Mouse (Mus musculus): ENCODE measurements around the gene Nphp4.

Gene Nphp4

GRCm38 (mm10) chr4:152476427-152477023, at the start of gene Nphp4:
Gene Nphp4 (plus strand): TSS chr4:152476706.
- in situ Hi-C loops (cut with MboI): loop anchor here (10.0 kb wide), 1 partner anchor 152 kb away; the partner anchor contains the start of gene Rpl22

DNA sequence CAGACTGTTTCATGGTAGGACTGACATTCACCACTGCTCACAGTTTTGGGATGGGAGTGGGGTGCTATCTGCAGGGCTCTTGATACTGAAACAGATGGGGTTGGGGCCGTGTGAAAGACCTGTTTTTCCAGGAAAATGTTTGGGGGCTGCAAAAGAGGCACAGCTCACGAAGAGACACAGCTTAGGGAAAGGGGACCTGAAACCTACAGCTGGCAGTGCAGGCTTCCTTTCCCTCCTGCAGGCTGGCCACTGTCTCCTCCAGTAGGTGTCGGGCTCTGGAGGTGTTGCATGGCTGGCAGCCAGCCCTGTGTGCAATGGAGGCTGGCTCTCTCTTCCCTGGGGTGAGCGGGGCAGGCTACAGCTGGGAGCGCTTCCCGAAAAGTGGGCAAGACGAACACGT, 48.2 kb upstream of the Nphp4 start:
- in situ Hi-C loops (cut with MboI): no loop called here

GRCm38 (mm10) chr4:152432308-152432707, 44.2 kb upstream of the Nphp4 start:
- in situ Hi-C loops (cut with MboI): no loop called here

DNA sequence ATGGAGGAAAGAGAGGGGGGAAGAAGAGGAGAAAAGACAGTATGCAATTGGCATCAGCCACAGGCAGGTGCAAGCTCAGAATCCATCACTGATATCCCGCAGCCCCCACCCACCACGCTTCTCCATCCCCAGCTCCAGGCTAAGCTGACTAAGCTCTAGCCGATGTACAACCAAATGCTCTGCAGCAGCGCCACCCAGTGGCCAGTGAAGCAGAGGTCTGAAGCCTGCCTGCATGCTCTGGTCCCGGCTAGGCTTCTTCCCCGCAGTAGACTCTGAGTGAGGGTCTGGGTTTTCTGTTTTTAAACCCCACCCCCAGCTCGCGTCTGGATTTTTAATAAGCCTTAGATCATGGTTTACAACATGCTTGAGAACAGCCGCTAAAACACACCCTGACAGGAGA, 41.7 kb upstream of the Nphp4 start:
- in situ Hi-C loops (cut with MboI): no loop called here

DNA sequence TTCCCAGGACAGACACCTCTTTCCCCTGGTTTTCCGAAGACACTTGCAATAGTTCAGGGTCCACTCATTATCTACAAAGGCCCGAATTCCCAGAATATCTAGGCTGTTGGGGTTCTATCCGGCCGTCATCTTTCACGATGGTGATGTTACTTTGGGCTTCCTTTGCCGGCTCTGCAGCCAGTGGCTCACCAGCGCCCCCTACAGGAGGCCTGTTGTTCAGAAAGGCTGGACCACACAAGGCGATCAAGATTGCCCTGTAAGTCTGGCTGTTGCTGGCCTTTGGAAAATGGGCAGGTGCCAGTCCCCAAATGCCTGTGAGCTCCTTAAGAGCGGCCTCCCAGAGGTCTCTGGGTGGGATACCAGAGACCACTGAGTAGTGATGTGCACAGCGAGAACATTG, 41.3 kb upstream of the Nphp4 start:
- in situ Hi-C loops (cut with MboI): no loop called here

GRCm38 (mm10) chr4:152440882-152441281, 35.6 kb upstream of the Nphp4 start:
- in situ Hi-C loops (cut with MboI): no loop called here

DNA sequence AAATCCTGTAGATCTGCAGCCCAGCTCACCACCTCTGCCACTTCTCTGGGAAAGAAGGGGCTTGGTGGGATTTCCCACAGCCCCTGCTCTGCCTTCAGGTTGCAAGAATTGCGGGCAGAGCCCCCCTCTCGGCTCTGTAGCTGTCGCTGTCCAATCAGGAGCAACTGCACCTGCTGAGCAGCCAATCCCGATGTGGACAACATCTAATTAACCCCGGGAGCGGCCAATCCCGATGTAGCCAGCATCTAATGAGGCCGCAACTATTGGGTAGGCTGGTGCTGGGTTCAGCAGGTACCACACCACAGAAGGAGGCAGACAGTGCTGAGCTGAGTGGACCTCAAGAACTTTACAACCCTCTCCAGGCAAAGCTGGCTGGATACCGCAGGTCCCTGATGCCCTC, 35.0 kb upstream of the Nphp4 start:
- in situ Hi-C loops (cut with MboI): no loop called here

GRCm38 (mm10) chr4:152446178-152446577, 30.3 kb upstream of the Nphp4 start:
- in situ Hi-C loops (cut with MboI): no loop called here

DNA sequence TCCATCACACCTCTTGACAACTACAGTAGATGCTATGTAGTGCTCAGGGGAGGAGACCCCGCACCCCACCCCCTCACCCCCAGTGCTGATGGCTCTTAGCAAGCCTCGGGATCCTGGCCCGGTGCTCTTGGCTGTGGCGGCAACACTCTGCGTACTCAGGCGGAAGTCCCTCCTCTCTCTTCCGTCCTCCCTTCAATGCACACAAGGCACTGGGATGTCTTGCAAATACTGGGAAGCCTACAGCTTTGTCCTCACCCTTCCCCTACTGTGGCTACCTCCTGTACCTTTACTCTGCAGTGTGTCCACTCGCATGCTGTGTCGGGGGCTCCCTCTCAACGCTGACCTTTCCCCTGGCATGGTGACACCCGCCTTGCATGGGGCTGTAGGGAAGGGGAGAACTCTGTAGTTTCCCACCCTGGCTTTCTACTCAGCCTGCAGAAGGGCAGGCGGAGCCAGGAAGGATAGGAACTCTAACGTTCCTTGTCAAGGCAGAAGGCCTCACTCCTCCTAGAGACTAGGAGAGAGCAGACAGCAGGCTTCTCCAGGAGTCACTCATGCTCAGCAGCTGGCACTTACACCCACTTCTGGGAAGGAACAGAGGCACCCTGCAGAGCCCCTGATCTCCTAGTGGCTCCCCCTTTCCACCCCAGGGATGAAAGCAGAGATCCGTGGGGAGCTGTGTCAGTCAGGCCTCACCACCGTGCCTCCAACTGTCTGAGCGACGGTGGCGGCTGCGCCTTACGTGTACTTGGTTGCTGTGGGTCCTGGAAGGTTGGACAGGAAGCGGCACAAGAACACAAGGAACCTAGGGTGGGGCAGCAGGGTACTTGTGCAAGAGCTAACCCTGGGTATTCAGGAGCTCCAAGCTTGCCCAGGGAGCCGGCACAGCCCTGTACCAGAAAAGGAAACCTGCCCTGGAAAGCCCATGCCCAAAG, 28.5 kb upstream of the Nphp4 start:
- in situ Hi-C loops (cut with MboI): no loop called here

DNA sequence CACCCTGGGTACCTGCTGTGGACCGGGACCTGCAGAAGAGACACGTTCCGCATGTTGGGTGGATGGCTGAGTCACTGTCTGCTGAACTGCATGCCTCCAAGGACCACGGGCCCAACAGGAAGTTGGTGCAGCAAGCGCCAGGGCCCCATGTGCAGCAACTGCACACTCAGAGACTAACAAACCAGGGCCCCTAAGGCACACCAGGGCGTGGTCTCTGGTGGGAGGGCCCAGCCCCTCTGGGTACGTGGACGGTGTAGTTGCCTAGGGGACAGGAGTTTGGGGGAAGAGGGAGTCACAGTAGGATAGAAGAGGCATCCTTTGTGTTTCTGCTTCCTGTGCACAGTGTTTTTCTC, 27.9 kb upstream of the Nphp4 start:
- in situ Hi-C loops (cut with MboI): no loop called here

DNA sequence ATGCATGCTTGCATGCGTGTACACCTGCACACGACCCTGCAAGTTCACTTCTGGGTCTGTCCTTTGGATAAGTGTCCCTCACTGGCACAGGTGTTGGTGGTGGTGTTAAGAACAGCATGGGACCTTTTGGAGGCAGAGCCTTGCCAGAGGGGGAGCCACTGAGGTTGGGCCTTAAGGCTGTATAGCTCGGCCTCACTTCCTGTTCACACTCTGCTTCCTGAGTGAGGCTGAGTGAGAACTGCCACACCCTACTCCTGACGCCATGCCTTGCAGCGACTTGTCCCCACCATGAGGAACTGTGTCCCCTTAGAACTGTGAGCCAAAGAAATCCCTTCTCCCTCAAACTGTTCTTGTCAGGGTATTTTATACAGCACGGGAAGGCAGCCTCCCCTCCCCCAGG, 25.1 kb upstream of the Nphp4 start:
- in situ Hi-C loops (cut with MboI): no loop called here

DNA sequence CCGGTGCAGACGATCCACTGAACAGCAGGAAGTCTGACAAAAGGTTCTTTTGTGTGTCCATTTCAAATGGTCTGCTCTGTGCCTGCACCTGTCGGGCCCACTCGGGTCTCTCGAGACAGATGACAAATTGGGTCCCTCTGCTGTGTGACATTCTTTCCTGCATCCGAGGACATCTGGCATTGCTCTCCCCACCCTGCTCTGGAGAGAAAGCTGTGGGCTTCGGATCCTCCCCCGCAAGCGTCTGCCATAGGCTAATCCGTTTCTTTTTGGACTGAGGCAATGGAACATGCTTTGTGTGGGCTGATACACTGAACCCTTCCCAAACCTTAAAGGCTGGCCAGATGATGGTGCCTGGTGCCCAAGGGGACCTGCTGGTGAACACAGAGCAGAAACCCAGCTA, 23.4 kb upstream of the Nphp4 start:
- in situ Hi-C loops (cut with MboI): no loop called here

DNA sequence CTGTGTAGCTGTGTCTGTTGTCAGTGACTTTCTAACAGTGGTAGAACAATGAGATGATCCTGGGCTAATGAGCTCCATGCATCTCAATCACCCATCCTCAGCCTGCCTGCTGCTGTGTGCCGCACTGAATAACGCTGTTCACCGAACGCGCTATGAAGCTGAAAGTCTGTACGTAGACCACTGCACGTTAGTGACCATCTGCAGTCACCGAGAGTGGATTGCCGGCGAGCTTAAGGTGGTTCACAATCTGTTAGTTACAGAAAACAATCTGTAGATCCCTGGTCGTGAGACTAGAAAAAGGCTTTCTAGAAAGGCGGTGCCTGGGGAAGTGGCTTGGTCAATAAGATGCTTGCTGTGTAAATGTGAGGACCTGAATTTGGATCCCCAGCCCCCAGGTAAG, 22.4 kb upstream of the Nphp4 start:
- in situ Hi-C loops (cut with MboI): no loop called here

DNA sequence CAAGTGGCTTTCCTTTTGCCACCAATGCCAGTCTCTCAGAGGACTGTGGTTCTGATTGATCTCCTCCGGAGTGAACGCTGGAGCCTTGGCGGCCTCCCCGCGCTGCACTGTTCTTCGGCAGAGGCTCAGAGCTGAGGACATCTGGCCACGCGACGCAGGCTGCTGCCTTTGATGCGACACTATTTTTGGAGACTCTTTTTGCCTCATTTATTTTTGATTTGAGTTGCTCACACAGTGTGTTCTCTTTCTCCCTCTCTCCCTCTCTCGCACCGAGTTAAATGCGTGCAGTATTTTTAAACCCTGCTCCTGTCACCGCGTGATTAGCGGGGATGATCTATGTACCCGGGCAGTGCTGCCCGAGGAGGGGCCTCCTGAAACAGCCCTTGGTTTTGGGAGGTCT, 19.9 kb upstream of the Nphp4 start:
- in situ Hi-C loops (cut with MboI): no loop called here

GRCm38 (mm10) chr4:152457673-152458072, 18.8 kb upstream of the Nphp4 start:
- in situ Hi-C loops (cut with MboI): no loop called here

DNA sequence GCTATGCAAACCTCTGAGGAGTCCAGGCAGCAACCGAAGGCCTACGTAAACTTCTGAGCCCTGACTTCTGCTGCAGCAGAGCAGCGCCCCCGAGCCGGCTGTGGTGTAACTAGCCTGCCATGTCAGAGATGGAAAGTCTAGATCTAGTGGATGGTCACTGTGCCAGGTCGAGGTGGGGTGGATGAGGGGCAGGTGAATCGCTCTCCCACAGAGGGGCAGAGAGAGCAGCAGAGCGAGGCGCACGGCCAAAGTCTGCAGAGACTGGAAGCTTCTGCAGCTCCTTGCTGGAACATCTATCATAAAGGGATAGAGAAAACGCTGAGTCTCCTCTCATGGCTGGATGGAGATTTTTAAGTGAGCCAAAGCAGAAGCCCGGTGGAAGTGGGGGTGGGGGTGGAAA, 14.0 kb upstream of the Nphp4 start:
- in situ Hi-C loops (cut with MboI): no loop called here

GRCm38 (mm10) chr4:152463147-152463546, 13.4 kb upstream of the Nphp4 start:
- in situ Hi-C loops (cut with MboI): no loop called here

GRCm38 (mm10) chr4:152465116-152465515, 11.4 kb upstream of the Nphp4 start:
- in situ Hi-C loops (cut with MboI): no loop called here

DNA sequence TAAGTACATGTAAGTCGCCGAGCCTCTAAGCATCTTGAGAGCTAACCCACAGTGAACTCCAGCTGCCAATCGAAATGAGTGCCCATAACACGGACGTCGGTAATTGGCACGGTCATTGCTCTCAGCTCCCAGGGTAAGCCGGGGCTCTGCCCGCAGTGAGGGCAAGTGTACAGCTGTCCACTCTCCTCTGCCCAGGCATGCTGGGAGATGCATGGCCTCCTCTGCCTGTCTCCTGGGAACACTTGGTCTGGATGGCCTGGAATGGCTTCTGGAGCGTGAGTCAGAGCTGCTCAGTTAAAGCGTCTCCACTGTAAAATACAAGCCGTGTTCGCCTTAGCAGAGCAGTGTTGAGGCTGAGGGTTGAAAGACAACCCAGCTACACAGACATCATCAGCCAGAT, 9.9 kb upstream of the Nphp4 start:
- in situ Hi-C loops (cut with MboI): no loop called here

GRCm38 (mm10) chr4:152467951-152468350, 8.6 kb upstream of the Nphp4 start:
- in situ Hi-C loops (cut with MboI): no loop called here

DNA sequence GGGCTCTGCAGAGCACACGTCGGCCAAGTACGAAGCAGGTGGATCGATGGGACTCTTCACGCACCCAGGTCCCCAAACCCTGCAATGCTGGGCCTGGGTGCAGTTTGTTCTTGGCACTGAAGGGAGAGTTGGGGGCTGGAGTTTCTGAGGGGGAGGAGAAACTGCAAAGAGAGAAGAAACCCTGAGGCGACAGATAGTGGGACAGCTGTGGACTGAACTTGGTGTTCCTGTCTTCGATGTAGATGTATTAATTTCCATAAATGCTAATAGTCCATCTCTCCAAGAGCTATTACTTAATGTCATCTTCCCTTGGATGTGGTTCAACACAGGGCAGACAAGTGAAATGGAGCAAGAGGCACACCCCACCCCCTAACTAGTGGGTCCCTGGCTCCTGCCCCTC, 565 bp upstream of the Nphp4 start:
- in situ Hi-C loops (cut with MboI): loop anchor here (10.0 kb wide), 1 partner anchor 151 kb away; the partner anchor contains the start of gene Rpl22

DNA sequence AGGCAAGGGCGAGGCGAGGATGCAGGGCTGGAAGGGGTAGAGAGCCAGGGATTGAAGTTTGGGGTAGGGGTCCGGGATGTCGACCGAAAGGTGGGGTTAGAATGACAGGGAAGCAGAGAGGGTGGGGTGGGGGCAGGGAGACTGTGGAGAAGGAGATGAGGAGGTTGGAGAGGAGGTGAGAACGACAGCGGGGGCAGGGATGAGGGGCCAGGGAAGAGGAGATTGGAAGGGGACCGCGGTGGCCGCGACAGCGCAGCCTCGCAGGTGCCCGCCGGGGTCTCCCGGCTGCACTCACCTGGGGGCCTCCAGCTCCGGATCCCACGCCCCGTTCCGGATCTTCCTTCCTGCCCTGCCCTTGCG, 580 bp downstream of the Nphp4 start:
- in situ Hi-C loops (cut with MboI): loop anchor here (10.0 kb wide), 1 partner anchor 152 kb away; the partner anchor contains the start of gene Rpl22

- in situ Hi-C loops (cut with MboI): loop anchor here (10.0 kb wide), 1 partner anchor 153 kb away; the partner anchor contains the start of gene Rpl22
Measured at GRCm38 (mm10) chr4:152477466-152478223, 1.1 kb downstream of the Nphp4 start, which contains the start of gene Kcnab2. Gene Kcnab2 (minus strand): TSS chr4:152477871.

All from mature B cell (primary cell).